ENCODE assay signal across 19 mouse cellular contexts in genomic region chr5:139580171-139580743, GRCm38 (mm10). TPM values are rescaled to one million over a fixed set of nuclear protein-coding genes. Genes with fewer than 3 reads are reported as not detected.
DNase-seq lines count a peak whose midpoint lies in the region; ATAC-seq lines count a peak whose summit lies in the region.
"Had no signal": no experiment of that assay in that cellular context is flagged by ENCODE, and none has a peak within 500 bp of the region (broad histone marks: within the 10 kb centered on the region; RNA-seq: fewer than 3 reads in every experiment).

No protein-coding gene starts in this region.

- peak overlapping the region; percentile 17; the same call in 1 of the 2 replicates for H3K4me2 ChIP-seq in forebrain, embryonic 12.5 days
- no peak overlapping the region for H3K4me2 ChIP-seq in forebrain, embryonic 15.5 days (replicated peaks)
- H3K4me2 ChIP-seq in neural tube, embryonic 11.5 days (ENCODE audit: low read depth) = no peak overlapping the region
- H3K4me2 ChIP-seq in hindbrain, embryonic 15.5 days = peak overlapping the region; percentile 42

- no peak overlapping the region for H3K9ac ChIP-seq in forebrain, embryonic 12.5 days
- H3K9ac ChIP-seq in forebrain, embryonic 15.5 days (replicated peaks) = no peak overlapping the region
- no peak overlapping the region for H3K9ac ChIP-seq in neural tube, embryonic 11.5 days (ENCODE audit: low read length)
- H3K9ac ChIP-seq in hindbrain, embryonic 15.5 days = 0 out of 2 replicates have a peak overlapping the region, but pooled peaks have one; percentile 1
- H3K9ac ChIP-seq: liver, embryonic 14.5 days had no signal

- peaks cover 77% of the 10 kb centered on the region for H3K27me3 ChIP-seq in forebrain, embryonic 12.5 days
- H3K27me3 ChIP-seq in forebrain, embryonic 15.5 days = peaks cover 55% of the 10 kb centered on the region
- H3K27me3 ChIP-seq in neural tube, embryonic 11.5 days (ENCODE audit: control insufficient read depth, insufficient read depth, low read length) = peaks cover 54% of the 10 kb centered on the region
- H3K27me3 ChIP-seq in hindbrain, embryonic 15.5 days = peaks cover 26% of the 10 kb centered on the region

- H3K27ac ChIP-seq in forebrain, embryonic 12.5 days = no peak overlapping the region; the same call in 1 of the 2 replicates
- no peak overlapping the region for H3K27ac ChIP-seq in forebrain, embryonic 15.5 days (replicated peaks)
- no peak overlapping the region for H3K27ac ChIP-seq in neural tube, embryonic 11.5 days (ENCODE audit: low read depth, low read length)
- H3K27ac ChIP-seq in hindbrain, embryonic 15.5 days (replicated peaks) = peak overlapping the region; percentile 69
- H3K27ac ChIP-seq: heart, adult 2 months; limb, embryonic 10.5 days; liver, embryonic 14.5 days had no signal

- WGBS in forebrain, embryonic 12.5 days = 34% methylated on average over 27 of the region's 27 CpGs
- WGBS in forebrain, embryonic 15.5 days = 30% methylated on average over 27 of the region's 27 CpGs
- WGBS in neural tube, embryonic 11.5 days = 32% methylated on average over 27 of the region's 27 CpGs
- 20% methylated on average over 27 of the region's 27 CpGs for WGBS in hindbrain, embryonic 15.5 days

- H3K4me1 ChIP-seq in forebrain, embryonic 12.5 days = peaks cover 34% of the 10 kb centered on the region
- peaks cover 18% of the 10 kb centered on the region for H3K4me1 ChIP-seq in forebrain, embryonic 15.5 days
- peaks cover 19% of the 10 kb centered on the region for H3K4me1 ChIP-seq in neural tube, embryonic 11.5 days (ENCODE audit: control insufficient read depth, insufficient read depth, low read length)
- peaks cover 29% of the 10 kb centered on the region for H3K4me1 ChIP-seq in hindbrain, embryonic 15.5 days (replicated peaks)

- H3K4me3 ChIP-seq in forebrain, embryonic 12.5 days (replicated peaks) = no peak overlapping the region
- H3K4me3 ChIP-seq in forebrain, embryonic 15.5 days = no peak overlapping the region
- no peak overlapping the region for H3K4me3 ChIP-seq in neural tube, embryonic 11.5 days (ENCODE audit: low read depth, low read length)
- H3K4me3 ChIP-seq in hindbrain, embryonic 15.5 days = no peak overlapping the region
- H3K4me3 ChIP-seq: heart, adult 2 months; limb, embryonic 10.5 days; myocyte had no signal

- peak; percentile 28 for DNase-seq in neural tube, embryonic 11.5 days (ENCODE audit: low spot score)
- no peak for DNase-seq in neural tube, embryonic 10.5 days (ENCODE audit: extremely low spot score, low spot score)
- DNase-seq in right cerebral cortex, postnatal 4 days = no peak
- no peak for DNase-seq in frontal cortex, postnatal 14 days (ENCODE audit: low spot score in 2 of 2)
- DNase-seq in gastrocnemius, postnatal 36 days = no peak
- DNase-seq: cerebellum, postnatal 10 days; heart, adult 2 months; heart, postnatal 14 days; kidney, adult 9 months; lung, postnatal 4 days; right cerebral cortex, adult 18-20 months; thymus, adult 18-20 months had no signal

- peaks cover 7% of the 10 kb centered on the region; the same call in 1 of the 2 replicates for H3K9me3 ChIP-seq in forebrain, embryonic 12.5 days
- H3K9me3 ChIP-seq in forebrain, embryonic 15.5 days = no peaks in the 10 kb centered on the region
- peaks cover 3% of the 10 kb centered on the region; the same call in 1 of the 2 replicates for H3K9me3 ChIP-seq in neural tube, embryonic 11.5 days (ENCODE audit: control insufficient read depth, low read length)
- H3K9me3 ChIP-seq in hindbrain, embryonic 15.5 days = no peaks in the 10 kb centered on the region
- H3K9me3 ChIP-seq: limb, embryonic 10.5 days had no signal

- no peak for ATAC-seq in forebrain, embryonic 12.5 days (ENCODE audit: low FRiP score)
- no peak for ATAC-seq in forebrain, embryonic 15.5 days (replicated peaks)
- ATAC-seq in neural tube, embryonic 11.5 days (ENCODE audit: insufficient read depth, low FRiP score, low TSS enrichment) = no peak
- ATAC-seq in hindbrain, embryonic 15.5 days (ENCODE audit: low FRiP score, low read depth) = no peak

- intact Hi-C loops in gastrocnemius, postnatal 36 days (cut with DNase I) = no loop called here

- H3K36me3 ChIP-seq in forebrain, embryonic 12.5 days (replicated peaks) = no peaks in the 10 kb centered on the region
- no peaks in the 10 kb centered on the region for H3K36me3 ChIP-seq in forebrain, embryonic 15.5 days
- no peaks in the 10 kb centered on the region for H3K36me3 ChIP-seq in neural tube, embryonic 11.5 days (ENCODE audit: control insufficient read depth, insufficient read depth, low read length)
- no peaks in the 10 kb centered on the region for H3K36me3 ChIP-seq in hindbrain, embryonic 15.5 days
- H3K36me3 ChIP-seq: limb, embryonic 10.5 days had no signal

RNA-seq across cellular contexts. Expression of gene Uncx, which starts 37.0 kb away (rescaled TPM):
- polyA plus RNA-seq in forebrain, embryonic 12.5 days (2016; fragmentation: Nextera tagmentation; extraction: Ambion mirVana) = 32.5 and 37.0 TPM in 2 replicates
- 4.2 and 4.8 TPM in 2 replicates for polyA plus RNA-seq in forebrain, embryonic 15.5 days (2015; fragmentation: Nextera tagmentation; extraction: Ambion mirVana)
- polyA plus RNA-seq in neural tube, embryonic 11.5 days (2014; fragmentation: Nextera tagmentation; extraction: Ambion mirVana) = 44.9 and 45.2 TPM in 2 replicates
- 35.9 and 47.3 TPM in 2 replicates for polyA plus RNA-seq in hindbrain, embryonic 15.5 days (2015; fragmentation: Nextera tagmentation; extraction: Ambion mirVana)
- total RNA-seq in gastrocnemius, postnatal 36 days (2021) = not detected
- total RNA-seq: heart, adult 2 months; heart, postnatal 14 days; layer of hippocampus, postnatal 25 days had no signal
- polyA plus RNA-seq: heart, adult 2 months; liver, embryonic 14.5 days; myocyte had no signal

Comparison
In these comparisons a context has a peak if more than half of its experiments do, and no peak if none do; other contexts are left out.
1. H3K4me2 ChIP-seq: peak in forebrain, embryonic 12.5 days (single experiment) and hindbrain, embryonic 15.5 days (single experiment); none in forebrain, embryonic 15.5 days (single experiment) and neural tube, embryonic 11.5 days (single experiment).